Mouse (Mus musculus) lung, postnatal 10 days (tissue): ENCODE data around the gene Eef1akmt3.
A peak's percentile ranks its signal among the peaks of the same experiment; 100 is the strongest.

ENCODE experiments used
- DNase-seq: peaks from one replicate; pipeline ENCODE4 v3.0.0; 2021

The Eef1akmt3 gene

DNA sequence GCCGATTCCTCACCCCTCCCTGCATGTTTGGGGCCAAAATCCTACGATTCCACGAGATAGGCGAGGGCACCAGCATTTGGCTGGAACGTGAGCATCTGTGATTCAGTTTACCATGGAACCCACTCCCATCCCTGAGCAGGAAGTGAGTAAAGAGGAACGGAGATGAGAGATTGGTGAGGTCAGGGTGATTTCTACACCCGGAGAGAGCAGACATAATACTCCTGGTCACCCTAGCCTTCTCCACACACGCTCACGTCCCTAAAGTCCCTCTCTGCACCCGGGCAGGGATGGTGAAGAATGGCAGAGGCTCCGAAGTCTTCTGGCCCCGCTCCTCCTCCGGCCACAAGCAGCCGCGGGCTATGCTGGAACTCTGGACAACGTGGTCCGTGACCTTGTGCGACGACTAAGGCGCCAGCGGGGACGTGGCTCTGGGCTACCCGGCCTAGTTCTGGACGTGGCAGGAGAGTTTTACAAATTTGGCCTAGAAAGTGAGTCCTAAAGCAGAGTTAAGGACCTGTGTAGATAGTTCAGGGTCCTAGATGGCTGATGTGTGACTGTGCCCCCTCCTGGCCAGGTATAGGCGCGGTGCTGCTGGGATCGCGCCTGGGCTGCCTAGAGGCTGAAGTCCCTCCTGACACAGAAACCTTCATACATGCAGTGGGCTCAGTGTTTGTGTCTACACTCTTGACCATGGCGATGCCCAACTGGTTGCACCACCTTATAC lies 8.2 kb upstream of the Eef1akmt3 start:
- DNase-seq: no peak

DNA sequence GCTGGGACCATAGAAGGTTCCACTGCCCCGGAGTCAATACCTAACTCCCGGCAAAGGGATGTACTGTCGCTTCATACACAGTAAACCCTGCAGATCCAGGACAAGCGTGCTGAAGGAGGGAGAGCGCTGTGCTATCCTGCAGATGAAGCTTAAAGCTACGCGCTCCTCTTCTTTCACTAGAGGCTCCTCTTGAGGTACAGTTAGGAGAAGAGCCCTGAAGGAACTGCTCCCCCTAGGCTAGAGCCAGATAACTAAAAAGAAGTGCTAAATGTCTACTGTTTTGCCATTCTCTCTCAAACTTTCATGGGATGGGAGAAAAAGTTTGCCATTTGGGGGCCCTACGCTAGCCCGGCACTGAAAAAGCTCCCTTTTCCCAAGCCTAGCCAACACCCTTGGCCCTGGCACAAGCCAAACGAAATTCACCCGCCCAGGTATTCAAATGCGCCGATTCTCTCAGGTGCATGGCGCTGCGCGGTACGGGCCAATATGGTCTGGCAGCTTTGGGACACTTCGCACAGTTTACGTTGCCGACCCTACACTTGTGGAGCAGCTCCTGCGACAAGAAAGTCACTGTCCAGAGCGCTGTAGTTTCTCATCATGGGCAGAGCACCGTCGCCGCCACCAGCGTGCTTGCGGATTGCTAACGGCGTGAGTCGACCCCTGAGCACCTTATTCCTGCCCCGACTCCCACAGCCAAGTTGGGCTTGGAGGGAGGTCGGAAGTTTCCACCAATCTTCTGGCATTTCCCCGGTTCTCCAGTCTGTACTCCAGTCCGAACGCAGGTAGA lies 7.5 kb upstream of the Eef1akmt3 start:
- no peak for DNase-seq

GRCm38 (mm10) chr10:127047954-127048353 lies 6.6 kb upstream of the Eef1akmt3 start, which contains the start of gene Cyp27b1:
TSS of gene Cyp27b1 (plus strand) at chr10:127048250.
- no peak for DNase-seq

- DNase-seq: no peak
Measured at GRCm38 (mm10) chr10:127043187-127043586, 1.9 kb upstream of the Eef1akmt3 start.

DNA sequence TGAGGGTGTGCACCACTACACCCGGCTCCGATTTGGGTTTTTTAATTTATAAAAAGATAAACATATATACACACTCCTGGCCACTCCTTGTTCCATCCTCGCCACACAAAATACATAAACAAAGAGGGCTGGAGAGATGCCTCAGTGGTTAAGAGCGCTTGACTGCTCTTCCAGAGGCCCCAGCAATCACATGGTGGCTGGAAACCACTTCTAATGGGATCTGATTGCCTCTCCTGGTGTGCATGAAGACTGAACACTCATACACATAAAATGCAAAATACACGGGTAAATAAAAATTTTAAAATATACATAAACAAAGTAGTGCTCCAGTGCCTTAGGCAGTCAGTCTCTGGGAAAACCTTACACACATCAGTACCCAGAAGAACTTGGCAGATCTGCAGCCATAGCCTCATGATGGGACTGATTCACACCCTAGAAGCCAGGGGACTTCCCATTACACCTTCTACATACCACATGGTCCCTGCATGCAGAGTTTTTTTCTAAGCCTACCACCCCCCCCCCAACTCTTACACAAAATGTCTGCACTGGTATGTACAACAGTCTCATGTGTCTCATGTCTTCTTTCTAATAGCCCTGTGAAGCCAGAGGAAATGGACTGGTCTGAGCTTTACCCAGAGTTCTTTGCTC lies 1.3 kb upstream of the Eef1akmt3 start:
- DNase-seq: no peak

- DNase-seq: peak; percentile 92
Measured at GRCm38 (mm10) chr10:127041774-127042338, 543 bp upstream of the Eef1akmt3 start.

DNA sequence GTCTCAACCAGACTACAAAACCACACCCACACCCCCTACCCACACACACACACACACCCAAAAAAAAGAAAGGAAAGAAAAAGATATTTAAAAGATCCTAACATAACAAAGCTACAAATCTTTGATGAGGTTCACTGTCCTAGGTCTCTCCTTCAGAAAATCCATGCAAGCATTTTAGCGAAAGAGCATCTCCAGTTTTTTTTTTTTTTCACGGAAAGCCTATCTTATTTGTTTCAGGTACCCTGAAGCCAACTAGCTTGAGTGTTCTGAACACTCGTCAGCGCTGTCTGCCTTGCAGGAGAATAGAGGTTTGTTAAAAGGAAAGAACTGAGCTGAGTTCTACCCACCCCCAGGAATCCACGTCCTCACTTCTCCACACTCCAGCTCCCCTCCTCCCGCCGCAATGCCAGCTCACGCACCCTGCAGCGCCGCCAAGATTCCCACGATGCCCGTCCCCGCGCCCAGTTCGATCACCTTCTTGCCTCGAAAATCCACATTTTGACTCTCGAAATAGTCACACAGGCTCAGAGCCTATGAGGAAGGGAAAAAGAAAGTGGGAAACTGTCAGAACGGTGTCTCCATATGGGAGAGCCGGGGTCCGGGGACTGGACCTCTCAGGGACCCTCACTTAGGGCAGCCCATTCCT lies 621 bp downstream of the Eef1akmt3 start:
- DNase-seq: no peak

DNA sequence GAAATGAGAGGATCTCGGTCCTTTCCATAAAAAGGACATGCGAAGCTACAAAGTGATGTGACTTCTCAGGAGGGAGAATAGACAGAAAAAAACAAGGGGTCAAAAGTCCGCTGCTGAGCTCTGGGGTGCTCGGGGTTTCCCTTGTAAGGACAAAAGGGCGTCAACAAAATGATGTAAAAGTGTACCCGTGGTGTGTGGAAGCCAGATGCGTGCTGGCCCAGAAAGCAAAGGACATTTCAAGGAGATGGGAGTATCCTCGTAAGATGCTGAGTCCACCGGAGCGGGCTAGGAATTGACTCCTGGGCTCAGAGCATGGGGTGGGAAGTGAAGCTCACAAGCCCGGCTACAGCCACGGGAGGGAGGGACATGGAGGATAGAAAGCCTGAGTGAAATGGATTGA lies 3.7 kb downstream of the Eef1akmt3 start:
- no peak for DNase-seq

- no peak for DNase-seq
Measured at GRCm38 (mm10) chr10:127036273-127036672, 5.0 kb downstream of the Eef1akmt3 start.

DNA sequence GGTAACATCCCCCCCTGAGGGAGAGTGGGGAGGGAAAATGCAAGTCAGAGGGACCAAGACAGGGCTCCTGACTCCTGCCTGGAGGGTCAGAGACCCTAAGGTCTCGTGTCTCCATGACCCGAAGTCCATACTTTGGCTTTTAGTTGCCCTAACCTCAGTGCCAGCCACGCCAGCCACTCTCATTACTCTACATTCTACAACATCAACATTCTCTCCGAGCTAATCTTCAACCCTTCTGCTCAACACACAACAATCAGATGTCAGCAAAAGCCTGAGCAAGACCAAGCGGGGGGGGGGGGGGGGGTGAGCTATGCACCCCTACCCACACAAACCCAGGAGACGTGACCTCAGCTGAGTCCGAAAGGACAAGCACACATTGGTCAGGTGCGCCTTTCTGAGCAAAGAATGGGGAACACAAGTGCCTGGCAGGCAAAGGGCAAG lies 8.0 kb downstream of the Eef1akmt3 start:
- DNase-seq: no peak

- DNase-seq: peak; percentile 94
Measured at GRCm38 (mm10) chr10:127030336-127031296, 10.7 kb downstream of the Eef1akmt3 start, which contains the start of gene Tsfm. TSS of gene Tsfm (minus strand) at chr10:127030840.

- DNase-seq: no peak
Measured at GRCm38 (mm10) chr10:127018422-127018821, 22.9 kb downstream of the Eef1akmt3 start.

DNA sequence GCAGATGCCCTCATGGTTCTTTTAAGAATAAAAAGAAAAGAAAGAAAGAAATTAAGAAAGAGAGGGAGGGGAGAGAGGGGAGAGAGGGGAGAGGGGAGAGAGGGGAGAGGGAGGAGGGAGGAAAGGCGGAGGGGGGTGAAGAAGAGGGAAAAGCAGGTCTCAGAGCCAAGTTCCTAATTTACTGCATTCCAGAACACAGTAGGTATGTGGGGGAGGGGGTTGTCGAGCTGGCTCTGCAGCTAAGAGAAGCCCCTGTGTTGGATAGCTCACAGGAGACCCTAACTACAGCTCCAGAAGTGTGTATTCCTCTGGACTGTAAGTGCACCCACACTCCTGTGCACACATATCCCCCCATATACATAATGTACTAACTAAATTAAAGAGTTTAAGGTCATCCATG lies 24.2 kb downstream of the Eef1akmt3 start:
- no peak for DNase-seq

DNA sequence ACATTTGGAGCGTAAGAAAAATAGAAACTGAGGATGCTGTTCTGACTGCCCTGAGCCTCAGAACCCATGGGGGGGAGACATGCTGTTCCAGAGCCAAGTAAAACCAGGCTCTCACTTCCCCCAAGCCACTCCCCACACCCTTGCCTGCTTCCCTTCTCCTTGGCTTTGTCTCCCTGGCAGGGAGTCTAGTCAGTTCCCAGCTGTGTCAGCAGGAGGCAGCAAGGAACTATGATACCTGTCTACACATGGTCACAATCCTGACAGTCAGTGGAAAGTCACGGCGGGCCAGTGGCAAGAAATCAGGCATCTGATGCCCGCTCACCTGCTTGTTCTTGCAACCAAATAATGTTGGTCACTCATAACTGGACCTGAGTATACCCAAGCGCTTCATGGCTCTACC lies 24.8 kb downstream of the Eef1akmt3 start:
- DNase-seq: peak; percentile 38

DNA sequence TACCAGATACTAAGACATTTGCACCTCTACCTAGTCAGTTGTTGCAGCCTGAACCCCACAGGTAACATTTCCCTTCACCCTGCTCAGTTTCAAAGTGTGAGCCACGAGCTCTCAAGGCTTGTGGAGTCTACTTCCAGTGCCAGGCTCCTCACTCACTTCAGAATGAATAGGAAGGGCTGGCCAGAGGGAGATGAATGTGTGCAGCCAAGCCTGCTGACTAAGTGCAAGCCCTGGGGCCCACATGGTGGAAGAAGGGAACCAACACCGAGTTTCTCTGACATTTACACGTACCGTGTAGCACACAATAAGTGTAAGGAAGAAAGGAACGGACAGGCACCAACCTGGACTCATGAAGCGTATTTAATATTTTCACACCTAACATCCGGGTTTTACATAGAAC lies 37.5 kb downstream of the Eef1akmt3 start:
- no peak for DNase-seq

- DNase-seq: no peak
Measured at GRCm38 (mm10) chr10:127003334-127003733, 38.0 kb downstream of the Eef1akmt3 start.

GRCm38 (mm10) chr10:127002765-127003164 lies 38.5 kb downstream of the Eef1akmt3 start:
- no peak for DNase-seq

DNA sequence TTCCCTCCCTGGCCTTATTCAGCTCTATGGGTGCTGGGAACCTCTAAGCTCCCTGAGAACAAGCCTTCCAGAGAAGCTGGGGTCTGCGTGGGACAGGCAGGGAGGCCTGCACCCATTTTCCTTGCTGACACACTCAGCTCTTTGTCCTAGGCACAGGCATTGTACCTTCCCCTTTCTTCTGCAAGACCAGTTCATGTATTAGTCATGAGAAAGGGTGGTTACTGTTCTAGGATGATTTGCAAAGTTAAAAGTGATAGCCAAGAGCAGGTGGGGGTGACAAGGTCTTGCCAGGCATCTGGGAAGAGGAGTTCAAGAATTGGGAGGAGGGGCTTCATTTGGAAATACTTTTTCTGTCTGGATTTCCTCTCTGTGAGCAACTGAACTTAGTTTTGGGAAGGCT lies 39.3 kb downstream of the Eef1akmt3 start:
- DNase-seq: no peak

DNA sequence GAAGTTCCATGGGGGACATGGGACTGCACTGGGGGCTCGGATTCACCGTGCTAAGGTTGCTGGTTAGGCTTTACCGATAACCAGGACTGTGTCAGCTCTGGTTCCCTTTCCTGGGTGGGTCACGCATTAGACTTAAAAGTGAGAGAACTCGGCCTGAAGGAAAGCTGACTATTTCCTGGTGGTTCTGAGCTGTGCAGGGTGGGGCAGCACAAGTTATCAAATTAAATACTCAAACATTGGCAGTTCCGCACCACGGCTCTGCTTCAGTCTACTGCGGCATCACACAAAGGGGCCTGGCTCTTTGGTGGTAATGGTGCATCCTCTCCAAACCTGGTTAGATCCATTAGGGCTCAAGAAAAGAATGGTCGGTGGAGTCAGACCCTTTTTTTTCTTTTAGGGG lies 40.0 kb downstream of the Eef1akmt3 start:
- DNase-seq: no peak

DNA sequence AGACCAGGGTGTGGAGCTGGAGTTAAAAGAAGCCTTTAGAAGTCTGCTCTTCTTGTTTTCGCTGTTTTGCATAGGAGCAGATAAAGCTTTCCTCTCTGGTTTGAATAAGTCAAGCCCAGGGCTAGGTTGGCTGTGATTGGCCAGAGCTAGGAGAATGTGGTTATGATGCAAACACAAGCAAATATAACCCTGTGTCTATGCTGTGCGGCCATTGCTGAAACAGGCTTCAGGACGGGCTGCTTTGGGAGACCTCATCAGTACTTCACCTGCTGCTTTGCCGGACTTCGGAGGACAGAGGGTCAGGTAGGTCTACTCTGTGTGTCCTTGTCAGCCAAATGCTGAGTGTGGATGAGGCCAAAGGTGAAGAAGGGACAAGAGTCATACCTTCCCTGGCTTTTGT lies 40.8 kb downstream of the Eef1akmt3 start, which contains the start of gene Avil:
Gene Avil, plus strand, starts transcription at position 181 of the 400 bp plus-strand sequence.
- no peak for DNase-seq

DNA sequence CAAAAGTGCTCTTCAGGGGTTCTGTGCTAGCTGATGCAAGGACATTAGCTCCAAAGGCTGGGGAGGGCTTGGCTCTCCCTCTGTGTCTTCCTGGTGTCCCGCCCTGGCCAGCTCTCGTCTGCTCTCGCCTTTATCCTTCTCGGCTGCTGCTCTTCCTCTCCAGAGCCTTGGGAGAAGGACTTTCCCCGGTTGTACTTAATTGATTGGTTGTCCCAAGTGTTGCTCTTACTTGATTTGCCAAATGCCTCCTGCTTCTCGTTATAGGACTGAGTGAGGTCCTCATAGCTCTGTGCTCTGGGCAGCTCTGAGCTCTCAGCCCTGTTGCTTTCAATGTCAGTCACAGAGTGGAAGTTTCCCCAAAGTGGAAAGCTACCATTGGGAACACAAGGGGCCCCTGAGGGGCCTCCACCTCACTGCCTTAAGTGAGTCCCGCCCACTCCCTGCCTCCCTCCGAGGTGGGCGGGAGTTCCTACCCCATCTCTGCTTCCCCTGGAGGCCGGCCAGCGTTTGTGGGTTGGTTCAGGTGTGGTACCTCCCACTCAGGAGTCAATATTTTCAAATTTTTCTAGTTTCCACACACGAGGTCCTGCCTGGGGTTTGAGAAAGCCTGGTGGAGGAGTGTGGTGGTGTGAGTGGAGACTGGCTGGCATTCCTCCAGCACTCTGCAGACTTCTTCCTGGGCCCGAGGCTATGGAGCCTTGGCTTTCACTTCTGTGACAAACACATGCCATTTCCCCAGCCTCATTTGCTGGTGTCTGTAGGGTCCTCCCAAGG lies 43.8 kb downstream of the Eef1akmt3 start:
- DNase-seq: no peak
